Mouse (Mus musculus): ENCODE measurements around the gene Smco2. TPM values are rescaled to one million over a fixed set of nuclear protein-coding genes. Genes with fewer than 3 reads are reported as not detected.

Gene Smco2
- total RNA-seq, 2 experiments from 2014 or later, result not detected

DNA sequence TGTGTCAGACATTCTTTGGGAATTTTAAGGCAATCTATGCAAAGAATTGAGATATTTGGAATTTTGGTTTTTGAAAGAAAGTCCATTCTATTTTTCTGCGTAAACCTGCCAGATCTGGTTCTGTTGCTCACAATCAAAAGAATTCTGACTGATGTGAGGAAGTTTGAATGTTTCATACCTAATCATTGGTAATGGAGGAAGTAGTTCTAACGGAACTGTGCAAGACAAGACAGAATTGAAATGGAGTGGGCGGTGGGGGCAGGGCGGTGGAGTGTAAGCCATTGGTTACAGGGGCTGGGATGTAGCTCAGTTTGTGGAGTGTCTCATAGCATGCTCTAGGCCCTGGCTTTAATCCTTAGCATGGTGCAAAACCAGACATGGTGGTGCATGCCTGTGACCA is 22.1 kb downstream of the Smco2 start:
- TF ChIP-seq CTCF (IDR thresholded peaks at IDR 0.05), result no peak
- H3K27ac ChIP-seq, result no peak overlapping the region
- intact Hi-C loops (cut with DNase I), result no loop called here
- H3K4me3 ChIP-seq, result no peak overlapping the region
- no peak for DNase-seq

DNA sequence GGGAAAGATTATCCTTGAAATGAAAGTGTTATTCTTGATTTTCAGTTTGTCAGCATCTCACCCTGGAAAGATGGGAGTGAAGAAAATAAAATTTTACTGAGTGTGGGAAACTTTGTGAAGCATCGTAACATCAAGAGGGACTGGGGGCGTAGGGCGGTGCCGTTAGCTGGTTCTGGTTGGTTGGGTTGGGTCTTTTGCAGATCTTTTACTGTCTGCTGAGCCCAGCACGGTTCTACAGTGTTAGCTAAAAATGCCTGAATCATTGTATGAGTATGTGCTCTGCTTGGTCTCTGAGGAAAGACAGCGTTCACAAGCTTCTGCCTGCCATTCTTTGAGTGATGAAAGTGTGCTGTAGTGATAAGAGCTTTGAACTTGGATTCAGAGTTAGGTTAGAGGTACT is 24.5 kb downstream of the Smco2 start:
- no peak for TF ChIP-seq CTCF (IDR thresholded peaks at IDR 0.05)
- H3K27ac ChIP-seq, result no peak overlapping the region
- intact Hi-C loops (cut with DNase I), result no loop called here
- no peak overlapping the region for H3K4me3 ChIP-seq
- no peak for DNase-seq

DNA sequence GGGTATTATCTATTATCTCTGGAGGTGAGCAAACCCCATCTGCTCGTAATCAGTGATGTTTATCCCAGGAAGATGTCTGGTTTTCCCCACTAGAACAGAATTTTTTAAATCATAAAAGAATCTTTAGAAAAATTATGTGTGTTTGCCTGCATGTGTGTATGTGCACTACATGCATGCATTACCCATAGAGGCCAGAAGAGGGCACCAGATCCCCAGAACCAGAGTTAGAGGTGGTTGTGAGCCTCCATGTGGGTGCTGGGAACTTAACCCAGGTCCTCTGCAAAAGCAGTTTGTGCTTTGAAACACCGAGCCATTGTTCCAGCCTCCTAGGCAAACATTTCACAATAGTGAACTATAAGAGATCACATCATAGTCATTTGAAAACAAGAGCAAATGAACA is 26.9 kb downstream of the Smco2 start:
- no peak overlapping the region for H3K4me3 ChIP-seq

GRCm38 (mm10) chr6:146877425-146878045 is 27.6 kb downstream of the Smco2 start:
- no peak for DNase-seq
- TF ChIP-seq CTCF (IDR thresholded peaks at IDR 0.05), result no peak
- Histone ChIP-seq H3K4me3 (no peak overlapping the region), H3K27ac (no peak overlapping the region)
- intact Hi-C loops (cut with DNase I), result no loop called here

More for the DNA sequence above, 26.9 kb downstream of the Smco2 start:
- TF ChIP-seq CTCF (IDR thresholded peaks at IDR 0.05), result peak; percentile 23; the same call in 1 of the 2 replicates
- DNase-seq, result no peak
- H3K27ac ChIP-seq, result no peak overlapping the region
- intact Hi-C loops (cut with DNase I), result no loop called here

DNA sequence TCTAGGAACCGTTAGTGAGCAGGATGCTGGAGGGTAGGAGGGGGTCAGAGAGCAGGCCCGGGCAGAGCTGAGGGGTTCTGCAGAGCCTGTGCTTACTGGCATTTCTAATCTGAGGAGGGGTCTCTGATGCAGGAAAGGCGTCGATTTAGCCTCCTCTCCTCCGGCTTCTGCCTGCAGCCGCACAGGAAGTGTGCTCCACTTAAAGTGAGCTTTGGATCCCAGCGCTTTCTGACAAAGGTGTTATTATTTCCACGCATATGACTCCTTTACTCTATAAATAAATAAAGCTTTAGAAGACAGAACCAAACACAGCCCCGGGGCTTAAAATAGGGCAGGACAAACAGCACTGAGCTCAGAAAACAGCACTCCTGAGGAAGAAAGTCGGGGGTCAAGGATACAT is 29.0 kb downstream of the Smco2 start:
- H3K4me3 ChIP-seq, result no peak overlapping the region
- H3K27ac ChIP-seq, result no peak overlapping the region
- no peak for TF ChIP-seq CTCF (IDR thresholded peaks at IDR 0.05)
- no peak for DNase-seq
- intact Hi-C loops (cut with DNase I), result no loop called here

- no peak overlapping the region for H3K4me3 ChIP-seq
- H3K27ac ChIP-seq, result no peak overlapping the region
- intact Hi-C loops (cut with DNase I), result no loop called here
- TF ChIP-seq CTCF (IDR thresholded peaks at IDR 0.05), result no peak
- DNase-seq, result no peak
Measured at GRCm38 (mm10) chr6:146879856-146880255, 30.0 kb downstream of the Smco2 start.

DNA sequence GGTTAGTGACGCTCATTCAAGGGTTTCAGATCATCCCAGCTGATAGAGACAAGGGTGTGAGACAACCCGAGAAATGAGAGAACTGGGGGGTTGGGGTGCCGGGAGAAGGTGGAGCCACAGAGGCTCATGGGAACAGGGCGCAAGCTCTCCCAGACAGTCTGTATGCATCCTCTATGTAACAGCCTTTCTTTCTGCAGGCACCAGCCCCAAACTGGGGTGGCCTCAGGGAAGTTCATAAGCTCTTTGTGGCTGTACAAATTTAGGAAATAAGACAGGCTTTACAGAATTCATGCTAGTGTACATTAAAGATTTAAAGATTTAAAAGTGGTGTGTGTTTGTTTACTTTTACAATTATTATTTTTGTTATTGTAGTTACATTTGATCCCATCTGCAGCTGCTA is 30.4 kb downstream of the Smco2 start:
- DNase-seq, result no peak
- intact Hi-C loops (cut with DNase I), result no loop called here
- Histone ChIP-seq H3K27ac (no peak overlapping the region), H3K4me3 (no peak overlapping the region)
- TF ChIP-seq CTCF (IDR thresholded peaks at IDR 0.05), result no peak

DNA sequence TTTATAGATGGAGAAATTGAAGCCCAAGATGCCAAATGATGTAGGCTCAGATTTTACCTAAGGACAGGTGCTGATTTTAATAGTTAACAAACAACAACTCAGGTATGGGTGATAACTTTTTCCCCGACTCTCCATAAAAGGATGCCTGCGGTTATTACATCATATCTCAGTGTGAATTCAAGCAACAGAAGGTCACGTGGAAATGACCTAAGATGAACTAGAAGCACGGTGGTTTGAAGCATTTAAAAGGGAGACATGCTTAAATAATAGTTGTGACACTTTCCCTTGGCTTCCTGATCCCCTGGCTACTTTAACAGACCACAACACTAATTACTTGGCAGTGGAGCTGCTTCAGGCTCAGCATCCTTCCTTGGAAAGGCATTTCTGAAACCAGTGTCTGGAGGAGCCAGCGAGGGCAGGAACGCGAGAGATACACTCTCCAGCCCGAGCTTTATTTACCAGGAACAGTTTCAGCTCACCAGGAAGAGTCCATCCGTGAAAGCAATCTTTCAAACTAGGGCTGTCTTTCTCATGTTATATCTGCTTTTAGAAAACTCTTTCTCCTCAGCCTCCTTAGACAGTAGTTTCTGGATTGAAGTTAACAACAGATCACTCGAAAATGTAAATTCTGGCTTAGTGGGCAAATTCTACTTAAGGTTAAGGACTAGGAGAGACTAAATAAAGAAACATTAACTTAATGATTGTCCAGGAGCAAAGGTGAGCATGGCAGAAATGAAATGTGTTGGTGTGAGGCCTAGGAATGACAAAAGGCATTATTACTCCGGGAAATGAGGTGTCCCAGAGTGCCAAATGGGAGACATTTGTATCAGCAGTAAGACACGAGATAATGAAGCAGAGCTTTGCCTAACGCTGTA is 32.2 kb downstream of the Smco2 start:
- H3K4me3 ChIP-seq, result no peak overlapping the region
- intact Hi-C loops (cut with DNase I), result no loop called here
- no peak overlapping the region for H3K27ac ChIP-seq
- TF ChIP-seq CTCF (IDR thresholded peaks at IDR 0.05), result no peak
- DNase-seq, result no peak

- intact Hi-C loops (cut with DNase I), result no loop called here
- Histone ChIP-seq H3K4me3 (no peak overlapping the region), H3K27ac (no peak overlapping the region)
- DNase-seq, result no peak
- no peak for TF ChIP-seq CTCF (IDR thresholded peaks at IDR 0.05)
Measured at GRCm38 (mm10) chr6:146883426-146883825, 33.5 kb downstream of the Smco2 start.

DNA sequence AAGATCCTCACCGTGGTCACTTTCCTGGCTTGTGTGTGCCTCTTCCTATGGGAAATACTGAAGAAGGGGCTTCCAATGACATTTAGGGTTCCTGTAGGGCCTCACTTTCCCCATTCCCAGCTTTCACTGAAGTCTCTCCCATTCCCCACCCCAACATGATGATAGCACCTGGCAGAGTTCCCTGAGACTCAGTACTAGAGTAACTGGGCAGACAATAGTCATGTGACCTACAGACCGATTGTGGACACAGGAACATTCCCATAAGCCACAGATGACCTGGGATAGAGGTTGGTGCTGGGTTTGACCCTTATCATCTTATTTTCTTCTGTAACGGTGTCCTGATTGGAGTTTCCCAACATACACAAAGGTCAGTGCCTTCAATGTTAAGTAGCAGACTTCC is 34.3 kb downstream of the Smco2 start:
- no peak overlapping the region for H3K27ac ChIP-seq
- TF ChIP-seq CTCF (IDR thresholded peaks at IDR 0.05), result no peak
- no peak overlapping the region for H3K4me3 ChIP-seq
- DNase-seq, result no peak
- intact Hi-C loops (cut with DNase I), result no loop called here

GRCm38 (mm10) chr6:146884851-146885250 is 34.9 kb downstream of the Smco2 start:
- no peak for DNase-seq
- Histone ChIP-seq H3K4me3 (no peak overlapping the region), H3K27ac (peak overlapping the region; percentile 46; the same call in 1 of the 2 replicates)
- intact Hi-C loops (cut with DNase I), result loop anchor here (5.0 kb wide), 2 partner anchors 92 to 107 kb away; no protein-coding TSS in a partner anchor
- TF ChIP-seq CTCF (IDR thresholded peaks at IDR 0.05), result no peak

DNA sequence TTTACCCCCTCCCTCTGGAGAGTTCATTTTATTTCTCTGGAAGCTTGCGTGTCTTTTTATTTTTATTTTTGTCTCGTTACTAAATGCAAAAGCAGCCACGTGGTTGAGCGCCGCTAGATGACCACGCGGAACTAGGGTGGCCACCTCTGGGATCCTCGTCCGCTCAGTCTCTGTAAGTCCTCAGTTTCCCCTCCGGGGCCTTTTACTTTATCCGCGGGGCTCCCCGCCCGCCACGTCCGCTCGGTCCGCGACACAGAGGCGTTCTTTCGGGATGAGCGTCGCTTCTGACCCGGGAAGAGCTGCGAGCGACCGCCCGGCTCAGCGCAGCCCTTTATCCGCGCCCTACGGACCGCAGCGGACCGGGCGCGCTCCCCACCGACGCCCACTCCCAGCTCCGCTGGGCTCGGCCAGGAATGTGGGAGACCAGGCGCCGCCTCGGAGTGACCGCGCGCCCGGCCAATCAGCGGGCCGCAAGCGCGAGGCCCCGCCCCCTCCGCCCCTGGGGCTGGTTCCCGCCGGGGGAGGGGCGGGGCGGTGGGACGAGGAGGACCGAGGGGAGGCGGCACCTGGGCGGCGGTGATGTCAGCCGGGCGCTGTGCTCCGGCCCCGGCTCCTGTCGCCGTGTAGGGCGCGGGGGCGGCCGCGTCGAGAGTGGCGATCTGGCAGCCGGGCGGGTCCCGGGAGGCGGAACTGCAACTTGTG is 38.2 kb downstream of the Smco2 start, which contains the start of gene Ppfibp1:
Ppfibp1 (plus strand) TSS at position 530 of the 702 bp plus-strand sequence.
- H3K27ac ChIP-seq, result peak within 1 kb of the TSS; percentile 97
- no peak for TF ChIP-seq CTCF (IDR thresholded peaks at IDR 0.05)
- DNase-seq, result peak; percentile 99
- intact Hi-C loops (cut with DNase I), result loop anchor here (1.0 to 5.0 kb wide), 3 partner anchors 58 to 104 kb away; no protein-coding TSS in a partner anchor
- H3K4me3 ChIP-seq, result peak within 1 kb of the TSS; percentile 99

Measured in gastrocnemius, adult 2 months (tissue).